Mouse (Mus musculus) brain, adult 2 months (tissue): Measurements from ENCODE around the gene Spag16.

Source experiments
- DNase-seq: peaks from one replicate; pipeline ENCODE4 v3.0.0; 2011; ENCODE audit warnings: low read depth, low spot score

The Spag16 gene

GRCm38 (mm10) chr1:70442209-70443080 is 615.7 kb downstream of the Spag16 start:
- no peak for DNase-seq

GRCm38 (mm10) chr1:70479864-70480263 is 653.1 kb downstream of the Spag16 start:
- peak; percentile 2 for DNase-seq

- DNase-seq, result no peak
Observed at GRCm38 (mm10) chr1:70518918-70519317, 692.1 kb downstream of the Spag16 start.

GRCm38 (mm10) chr1:70527134-70527533 is 700.4 kb downstream of the Spag16 start:
- DNase-seq, result no peak

DNA sequence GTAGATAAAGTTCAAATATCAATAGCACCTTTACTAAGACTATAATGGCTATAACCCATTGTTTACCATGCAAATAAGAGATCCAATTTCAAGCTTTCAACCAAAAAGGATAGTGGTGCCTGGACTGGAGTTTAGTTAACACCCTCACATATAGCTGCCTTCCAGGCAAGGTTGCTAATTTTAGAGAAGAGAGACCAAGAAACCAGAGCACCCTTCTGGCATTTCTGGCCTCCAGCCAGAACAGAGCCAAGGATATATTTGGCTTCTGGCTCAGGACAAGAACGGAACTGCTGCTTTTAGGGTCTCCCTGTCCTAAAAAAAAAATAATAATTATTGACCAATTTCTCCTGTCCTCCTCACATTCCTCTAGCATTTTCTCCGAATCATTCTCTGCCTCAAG is 703.0 kb downstream of the Spag16 start:
- peak; percentile 38 for DNase-seq

DNA sequence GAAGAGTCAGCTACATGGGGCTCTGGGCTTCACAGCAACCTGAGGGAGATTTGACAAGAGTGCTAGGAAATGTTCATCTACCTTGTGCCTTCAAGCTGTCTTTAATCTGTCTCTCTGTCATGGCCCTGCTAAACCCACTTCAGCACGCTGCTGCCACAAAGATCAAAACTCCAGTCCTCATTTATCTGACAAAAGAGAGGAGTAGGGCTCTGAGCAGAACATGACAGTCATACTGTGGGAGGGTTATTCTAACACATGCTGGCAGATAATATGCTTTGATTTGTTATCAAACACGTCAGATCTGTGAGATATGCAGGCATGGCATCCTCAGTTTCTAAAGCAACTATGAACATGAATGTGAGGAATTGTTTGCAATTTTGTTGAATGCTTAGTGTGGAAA is 725.1 kb downstream of the Spag16 start:
- DNase-seq, result no peak

DNA sequence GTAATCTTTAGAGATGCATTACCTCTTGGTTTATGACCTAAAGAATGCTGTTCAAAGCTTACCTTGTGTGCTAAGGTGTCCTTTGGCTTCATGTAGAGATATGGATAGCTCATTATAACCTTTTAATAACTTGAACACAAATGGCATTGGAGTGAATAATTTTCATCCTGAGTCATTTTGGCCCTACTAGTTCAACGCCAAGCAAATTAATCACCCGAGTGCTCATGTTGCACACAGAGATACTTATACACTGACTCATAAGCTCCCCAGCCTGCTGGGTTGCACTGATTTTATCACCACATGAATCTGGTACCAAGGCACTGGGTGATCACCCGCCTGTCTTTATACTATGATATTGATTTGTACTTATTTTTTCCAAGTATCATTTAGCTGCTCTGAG is 795.0 kb downstream of the Spag16 start:
- DNase-seq, result peak; percentile 1

GRCm38 (mm10) chr1:70624803-70625460 is 798.2 kb downstream of the Spag16 start:
- DNase-seq, result no peak

DNA sequence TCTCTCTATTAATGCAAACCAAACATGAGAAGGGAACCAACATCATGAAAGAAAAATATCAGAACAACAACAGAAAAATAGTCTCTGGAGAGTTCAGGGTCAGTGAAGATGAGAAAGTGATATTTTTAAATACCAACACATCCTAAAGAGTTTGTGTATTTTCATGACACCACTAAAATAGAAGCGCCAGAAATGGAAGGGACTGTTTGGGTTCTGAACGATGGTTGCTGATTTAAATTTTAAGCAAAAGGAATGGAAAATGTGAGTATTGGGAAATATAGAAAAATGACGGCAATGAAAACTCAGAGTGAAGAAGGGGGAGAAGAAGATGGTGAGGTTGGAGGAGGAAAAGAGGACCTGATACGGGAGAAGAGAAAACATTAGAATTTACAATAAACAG is 825.9 kb downstream of the Spag16 start:
- no peak for DNase-seq

GRCm38 (mm10) chr1:70692529-70692928 is 865.8 kb downstream of the Spag16 start:
- DNase-seq, result peak; percentile 24

- peak; percentile 54 for DNase-seq
Observed at GRCm38 (mm10) chr1:70700270-70700669, 873.5 kb downstream of the Spag16 start.

GRCm38 (mm10) chr1:70703934-70704333 is 877.2 kb downstream of the Spag16 start:
- no peak for DNase-seq

GRCm38 (mm10) chr1:70705821-70706220 is 879.1 kb downstream of the Spag16 start:
- no peak for DNase-seq

DNA sequence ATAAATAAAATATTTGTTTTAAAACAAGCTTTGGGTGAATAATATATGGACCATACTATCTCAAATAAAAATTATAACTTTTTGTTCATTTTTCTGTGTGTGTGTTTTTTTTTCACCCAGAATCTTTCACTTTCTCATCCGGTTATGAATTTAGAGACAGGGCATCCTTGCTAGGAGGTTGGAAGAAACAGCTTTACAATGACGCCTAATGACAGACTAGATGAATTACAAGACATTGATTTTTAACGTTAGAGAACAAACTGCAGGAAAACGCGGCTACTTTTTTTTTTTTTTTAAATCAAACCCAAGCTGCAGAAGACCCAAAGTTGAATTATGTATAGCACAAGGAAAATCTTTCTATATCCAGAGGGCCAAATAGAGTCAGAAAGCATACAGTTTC is 898.3 kb downstream of the Spag16 start:
- DNase-seq, result peak; percentile 30

GRCm38 (mm10) chr1:70725655-70726066 is 898.9 kb downstream of the Spag16 start, which contains the start of gene Vwc2l:
Vwc2l (plus strand) TSS chr1:70725715.
- peak; percentile 75 for DNase-seq
